Mouse (Mus musculus) cerebellum, postnatal 4 days (tissue): ENCODE measurements around the gene Rnf13.

Experiments used
- DNase-seq, 2 experiments: peaks; one replicate each; pipeline ENCODE4 v3.0.0; 2022; ENCODE audit warnings: low spot score in 2 of 2, mixed read lengths in 1 of 2

Rnf13 gene

DNA sequence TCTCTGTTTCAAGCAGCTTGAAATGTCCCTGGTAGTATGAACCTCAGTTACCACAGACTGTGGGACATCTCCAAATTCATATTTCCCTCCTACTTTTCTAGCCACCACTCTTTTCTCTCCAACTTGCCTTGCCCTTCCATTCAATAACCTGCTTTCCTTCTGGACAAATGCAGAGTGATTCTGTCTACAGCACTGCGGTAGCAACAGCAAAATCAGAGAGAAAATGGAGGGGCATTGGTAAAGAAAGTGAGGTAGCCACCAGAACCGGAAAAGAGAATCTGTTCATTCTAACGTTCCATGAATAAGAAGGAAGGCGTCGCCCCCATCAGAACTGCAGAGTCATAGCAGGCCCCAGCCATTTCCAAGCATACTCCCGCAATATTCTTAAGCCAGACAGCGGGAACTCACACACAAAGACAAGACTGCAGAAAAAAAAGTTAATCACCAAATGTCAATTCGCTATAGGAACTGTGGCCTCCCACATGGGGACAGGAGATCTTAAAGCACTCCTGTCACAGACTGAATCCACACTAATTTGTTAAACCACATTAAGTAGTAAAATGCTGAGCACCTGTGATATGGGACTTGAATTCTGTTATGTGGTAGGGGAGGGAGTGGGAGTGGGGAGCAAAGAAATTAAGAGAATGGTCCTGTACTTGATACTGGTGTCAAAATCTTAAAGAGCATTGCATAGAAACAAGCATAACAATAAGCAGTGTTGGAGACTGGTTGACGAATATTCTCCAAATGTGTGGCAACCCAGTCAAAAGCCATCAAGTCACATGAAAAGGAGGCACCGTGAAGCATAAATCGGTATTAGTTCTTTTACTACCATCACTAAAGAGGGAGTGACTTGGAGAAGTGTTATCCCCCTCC, 110.2 kb downstream of the Rnf13 start:
- peak in 1 of 2 experiments; percentile 23 for DNase-seq

DNA sequence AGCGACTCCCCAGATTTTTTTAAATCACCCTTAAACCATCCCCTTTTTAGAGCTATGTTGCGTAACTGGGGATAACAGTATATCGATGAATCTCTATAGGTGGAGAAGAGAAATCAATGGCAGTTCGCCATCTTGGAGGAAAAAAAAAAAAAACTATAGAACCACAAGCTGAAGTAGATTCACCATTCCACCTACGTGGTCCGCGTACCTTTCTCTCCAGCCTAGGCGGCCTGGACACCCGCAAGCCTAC, 110.7 kb downstream of the Rnf13 start:
- DNase-seq, result no peak

GRCm38 (mm10) chr3:57846912-57847759, 111.3 kb downstream of the Rnf13 start:
- peak; percentile 46 to 52 for DNase-seq

- peak; percentile 78 to 92 for DNase-seq
Observed at GRCm38 (mm10) chr3:57847760-57848185, 111.9 kb downstream of the Rnf13 start, which contains the start of gene Pfn2. Pfn2 (minus strand) TSS chr3:57848079.

DNA sequence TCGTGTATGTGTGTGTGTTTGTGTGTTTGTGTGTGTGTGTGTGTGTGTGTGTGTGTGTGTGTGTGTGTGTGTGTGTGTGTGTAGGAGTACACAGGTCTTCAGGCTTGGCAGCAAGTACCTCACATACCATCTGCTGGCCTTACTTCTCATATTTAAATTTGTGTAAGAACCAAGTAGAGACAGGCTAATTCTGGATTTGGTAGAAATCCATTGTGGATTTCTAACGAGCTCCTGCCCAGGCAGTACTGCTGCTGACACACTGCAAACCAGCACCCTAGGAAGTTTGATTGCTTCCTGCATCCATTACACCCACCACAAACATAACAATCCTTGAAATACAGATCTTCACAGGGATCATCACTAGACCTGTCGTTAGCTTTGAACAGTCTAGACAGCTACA, 147.1 kb downstream of the Rnf13 start:
- no peak for DNase-seq
